Mouse (Mus musculus): ENCODE measurements around the gene Kctd15. TPM values are rescaled to one million over a fixed set of nuclear protein-coding genes. Genes with fewer than 3 reads are reported as not detected.

Gene Kctd15
- polyA plus RNA-seq, 1 experiment, result 26.7 TPM

- TF ChIP-seq MYOG (IDR thresholded peaks at IDR 0.05; ENCODE audit: control insufficient read depth, extremely low read depth, insufficient read length) (no peak), CEBPB (IDR thresholded peaks at IDR 0.05; ENCODE audit: low read depth) (no peak)
- Histone ChIP-seq H3K36me3 (ENCODE audit: control insufficient read depth, insufficient read depth) (no peaks in the 10 kb centered on the region), H3K4me3 (ENCODE audit: insufficient read depth, poor library complexity, severe bottlenecking) (no peak overlapping the region), H3ac (ENCODE audit: control insufficient read depth, insufficient read length, low read depth) (no peak overlapping the region), H3K79me2 (ENCODE audit: control insufficient read depth, insufficient read depth) (no peaks in the 10 kb centered on the region), H3K27me3 (ENCODE audit: control insufficient read depth, insufficient read depth, insufficient read length) (peaks cover 31% of the 10 kb centered on the region), H3K79me3 (ENCODE audit: low read depth) (no peaks in the 10 kb centered on the region)
Observed at GRCm38 (mm10) chr7:34675120-34675790, 18.7 kb upstream of the Kctd15 start.

GRCm38 (mm10) chr7:34672916-34673315, 16.4 kb upstream of the Kctd15 start:
- no peaks in the 10 kb centered on the region for H3K36me3 ChIP-seq (ENCODE audit: control insufficient read depth, insufficient read depth)
- H3K27me3 ChIP-seq (ENCODE audit: control insufficient read depth, insufficient read depth, insufficient read length), result peaks cover 49% of the 10 kb centered on the region
- TF ChIP-seq FOSL1 (IDR thresholded peaks at IDR 0.05; ENCODE audit: insufficient read depth, low read length, poor library complexity, severe bottlenecking) (no peak), CTCF (IDR thresholded peaks at IDR 0.05; ENCODE audit: control insufficient read depth, insufficient read depth, insufficient read length) (no peak), USF1 (IDR thresholded peaks at IDR 0.05; ENCODE audit: low read depth) (no peak), MYOD1 (IDR thresholded peaks at IDR 0.05; ENCODE audit: control insufficient read depth, insufficient read length, low read depth) (no peak), MYOG (IDR thresholded peaks at IDR 0.05; ENCODE audit: control insufficient read depth, extremely low read depth, insufficient read length) (no peak), MAX (IDR thresholded peaks at IDR 0.05) (no peak), CEBPB (IDR thresholded peaks at IDR 0.05; ENCODE audit: low read depth) (no peak)
- no peaks in the 10 kb centered on the region for H3K79me3 ChIP-seq (ENCODE audit: low read depth)
- H3K79me2 ChIP-seq (ENCODE audit: control insufficient read depth, insufficient read depth), result no peaks in the 10 kb centered on the region
- no peak overlapping the region for H3ac ChIP-seq (ENCODE audit: control insufficient read depth, insufficient read length, low read depth)
- no peak overlapping the region for H3K4me3 ChIP-seq (ENCODE audit: insufficient read depth, poor library complexity, severe bottlenecking)

- no peak overlapping the region for H3ac ChIP-seq (ENCODE audit: control insufficient read depth, insufficient read length, low read depth)
- no peaks in the 10 kb centered on the region for H3K79me2 ChIP-seq (ENCODE audit: control insufficient read depth, insufficient read depth)
- H3K36me3 ChIP-seq (ENCODE audit: control insufficient read depth, insufficient read depth), result no peaks in the 10 kb centered on the region
- peaks cover 54% of the 10 kb centered on the region for H3K27me3 ChIP-seq (ENCODE audit: control insufficient read depth, insufficient read depth, insufficient read length)
- TF ChIP-seq MAX (IDR thresholded peaks at IDR 0.05) (no peak), CTCF (IDR thresholded peaks at IDR 0.05; ENCODE audit: control insufficient read depth, insufficient read depth, insufficient read length) (peak; percentile 99)
- H3K79me3 ChIP-seq (ENCODE audit: low read depth), result no peaks in the 10 kb centered on the region
- H3K4me3 ChIP-seq (ENCODE audit: insufficient read depth, poor library complexity, severe bottlenecking), result no peak overlapping the region
Observed at GRCm38 (mm10) chr7:34671911-34672310, 15.4 kb upstream of the Kctd15 start.

GRCm38 (mm10) chr7:34670778-34671177, 14.2 kb upstream of the Kctd15 start:
- H3K79me3 ChIP-seq (ENCODE audit: low read depth), result no peaks in the 10 kb centered on the region

GRCm38 (mm10) chr7:34669336-34669735, 12.8 kb upstream of the Kctd15 start:
- Histone ChIP-seq H3K79me2 (ENCODE audit: control insufficient read depth, insufficient read depth) (no peaks in the 10 kb centered on the region), H3K79me3 (ENCODE audit: low read depth) (no peaks in the 10 kb centered on the region), H3ac (ENCODE audit: control insufficient read depth, insufficient read length, low read depth) (no peak overlapping the region), H3K36me3 (ENCODE audit: control insufficient read depth, insufficient read depth) (no peaks in the 10 kb centered on the region), H3K27me3 (ENCODE audit: control insufficient read depth, insufficient read depth, insufficient read length) (peaks cover 59% of the 10 kb centered on the region), H3K4me3 (ENCODE audit: insufficient read depth, poor library complexity, severe bottlenecking) (no peak overlapping the region)
- TF ChIP-seq MAX (IDR thresholded peaks at IDR 0.05) (no peak), FOSL1 (IDR thresholded peaks at IDR 0.05; ENCODE audit: insufficient read depth, low read length, poor library complexity, severe bottlenecking) (no peak), MYOD1 (IDR thresholded peaks at IDR 0.05; ENCODE audit: control insufficient read depth, insufficient read length, low read depth) (no peak), USF1 (IDR thresholded peaks at IDR 0.05; ENCODE audit: low read depth) (no peak), CTCF (IDR thresholded peaks at IDR 0.05; ENCODE audit: control insufficient read depth, insufficient read depth, insufficient read length) (no peak), MYOG (IDR thresholded peaks at IDR 0.05; ENCODE audit: control insufficient read depth, extremely low read depth, insufficient read length) (no peak), CEBPB (IDR thresholded peaks at IDR 0.05; ENCODE audit: low read depth) (no peak)

More at GRCm38 (mm10) chr7:34670778-34671177, 14.2 kb upstream of the Kctd15 start:
- H3K36me3 ChIP-seq (ENCODE audit: control insufficient read depth, insufficient read depth), result no peaks in the 10 kb centered on the region
- H3ac ChIP-seq (ENCODE audit: control insufficient read depth, insufficient read length, low read depth), result no peak overlapping the region
- H3K27me3 ChIP-seq (ENCODE audit: control insufficient read depth, insufficient read depth, insufficient read length), result peaks cover 61% of the 10 kb centered on the region
- TF ChIP-seq CEBPB (IDR thresholded peaks at IDR 0.05; ENCODE audit: low read depth) (no peak), MYOG (IDR thresholded peaks at IDR 0.05; ENCODE audit: control insufficient read depth, extremely low read depth, insufficient read length) (no peak), CTCF (IDR thresholded peaks at IDR 0.05; ENCODE audit: control insufficient read depth, insufficient read depth, insufficient read length) (no peak), USF1 (IDR thresholded peaks at IDR 0.05; ENCODE audit: low read depth) (no peak), MYOD1 (IDR thresholded peaks at IDR 0.05; ENCODE audit: control insufficient read depth, insufficient read length, low read depth) (no peak), FOSL1 (IDR thresholded peaks at IDR 0.05; ENCODE audit: insufficient read depth, low read length, poor library complexity, severe bottlenecking) (no peak), MAX (IDR thresholded peaks at IDR 0.05) (no peak)
- no peaks in the 10 kb centered on the region for H3K79me2 ChIP-seq (ENCODE audit: control insufficient read depth, insufficient read depth)
- H3K4me3 ChIP-seq (ENCODE audit: insufficient read depth, poor library complexity, severe bottlenecking), result no peak overlapping the region

GRCm38 (mm10) chr7:34667874-34668273, 11.3 kb upstream of the Kctd15 start:
- TF ChIP-seq FOSL1 (IDR thresholded peaks at IDR 0.05; ENCODE audit: insufficient read depth, low read length, poor library complexity, severe bottlenecking), result no peak
- TF ChIP-seq MYOD1 (IDR thresholded peaks at IDR 0.05; ENCODE audit: control insufficient read depth, insufficient read length, low read depth), result no peak
- no peak for TF ChIP-seq MAX (IDR thresholded peaks at IDR 0.05)
- no peak for TF ChIP-seq USF1 (IDR thresholded peaks at IDR 0.05; ENCODE audit: low read depth)
- no peak for TF ChIP-seq MYOG (IDR thresholded peaks at IDR 0.05; ENCODE audit: control insufficient read depth, extremely low read depth, insufficient read length)
- TF ChIP-seq CEBPB (IDR thresholded peaks at IDR 0.05; ENCODE audit: low read depth), result no peak
- TF ChIP-seq CTCF (IDR thresholded peaks at IDR 0.05; ENCODE audit: control insufficient read depth, insufficient read depth, insufficient read length), result no peak
- no peaks in the 10 kb centered on the region for H3K36me3 ChIP-seq (ENCODE audit: control insufficient read depth, insufficient read depth)
- H3K79me2 ChIP-seq (ENCODE audit: control insufficient read depth, insufficient read depth), result no peaks in the 10 kb centered on the region
- no peaks in the 10 kb centered on the region for H3K79me3 ChIP-seq (ENCODE audit: low read depth)
- H3ac ChIP-seq (ENCODE audit: control insufficient read depth, insufficient read length, low read depth), result no peak overlapping the region
- H3K4me3 ChIP-seq (ENCODE audit: insufficient read depth, poor library complexity, severe bottlenecking), result no peak overlapping the region
- H3K27me3 ChIP-seq (ENCODE audit: control insufficient read depth, insufficient read depth, insufficient read length), result peaks cover 59% of the 10 kb centered on the region

All from C2C12 (cell line).